Mouse (Mus musculus) kidney, postnatal 10 days (tissue): ENCODE results near the gene Borcs6.
A peak's percentile ranks its signal among the peaks of the same experiment; 100 is the strongest.
"Not testable (repeated sequence)": the region's sequence is repeated elsewhere in the genome, so short reads cannot be mapped to it uniquely, and the experiment has no call there.

Experiments used
- DNase-seq: peaks from one replicate; pipeline ENCODE4 v3.0.0; 2021; ENCODE audit warnings: mixed read lengths

Borcs6 gene

DNA sequence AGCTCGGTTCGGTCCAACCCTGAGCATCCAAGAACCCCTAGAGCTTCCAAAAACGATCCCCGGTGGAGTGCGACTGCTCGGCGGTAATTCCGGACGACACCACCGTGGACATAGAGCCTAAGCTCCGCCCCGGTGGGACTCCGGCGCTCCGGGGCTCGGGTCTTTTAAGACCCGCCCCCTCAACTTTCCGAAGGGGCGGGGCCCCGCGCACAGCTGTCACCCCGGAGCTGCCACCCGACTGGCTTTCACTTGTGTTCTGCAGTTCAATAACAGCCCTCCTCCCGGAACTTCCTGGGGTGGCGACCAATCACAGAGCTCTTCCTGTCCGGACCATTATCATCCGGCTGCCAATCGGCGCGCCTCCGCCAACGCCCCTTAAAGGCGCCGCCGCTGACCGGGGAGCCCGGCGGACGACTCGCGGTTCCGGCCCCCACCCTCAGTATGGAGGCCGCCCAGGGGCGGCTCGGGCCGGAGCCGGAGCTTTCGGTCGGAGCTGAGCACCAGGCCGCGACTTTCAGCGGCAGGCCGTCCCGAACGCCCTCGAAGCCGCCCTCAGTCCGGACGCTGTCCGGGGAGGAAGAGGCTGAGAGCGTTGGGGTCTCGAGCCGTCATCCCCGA lies at the start of gene Borcs6:
Gene Borcs6 (plus strand): TSS at position 361 of the 618 bp plus-strand sequence.
- peak; percentile 96 for DNase-seq

DNA sequence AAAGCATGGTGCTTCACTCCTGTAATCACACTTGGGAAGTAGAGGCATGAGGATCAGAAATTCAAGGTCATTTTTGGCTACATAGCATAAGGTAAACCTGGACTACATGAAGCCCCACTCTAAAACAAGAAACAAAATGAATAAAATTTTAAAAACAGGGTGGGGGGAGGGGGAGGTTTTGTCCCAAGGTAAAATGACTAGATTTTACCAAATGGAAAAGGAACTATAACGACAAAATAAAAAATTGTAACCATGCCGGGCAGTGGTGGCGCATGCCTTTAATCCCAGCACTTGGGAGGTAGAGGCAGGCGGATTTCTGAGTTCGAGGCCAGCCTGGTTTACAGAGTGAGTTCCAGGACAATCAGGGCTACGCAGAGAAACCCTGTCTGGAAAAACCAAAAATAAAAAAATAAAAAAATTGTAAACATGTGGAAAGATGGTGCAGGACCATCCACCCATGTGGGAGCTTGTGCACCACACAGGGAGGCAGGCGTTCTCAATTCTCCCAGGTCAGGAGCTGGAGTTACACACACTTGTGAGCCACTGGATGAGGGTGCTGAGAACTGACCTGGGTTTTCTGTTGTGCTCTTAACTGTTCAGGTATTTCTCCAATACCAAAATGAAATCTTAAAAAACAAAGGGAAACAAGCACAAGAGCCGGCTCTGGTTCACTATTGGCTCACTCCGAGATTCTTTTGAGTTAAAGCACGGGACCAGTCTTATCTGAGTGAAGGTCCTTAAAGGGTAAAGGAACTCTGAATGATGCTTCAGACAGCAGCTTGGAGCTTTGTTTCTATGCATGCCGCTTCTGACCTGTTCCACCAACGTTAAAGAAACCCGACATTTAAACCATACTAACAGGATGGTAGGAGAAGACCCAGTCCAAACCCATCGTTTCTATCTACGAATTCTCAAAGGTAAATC lies 48.9 kb upstream of the Borcs6 start:
- no peak for DNase-seq

- not testable (repeated sequence) for DNase-seq
Observed at GRCm38 (mm10) chr11:69011445-69011844, 48.1 kb upstream of the Borcs6 start.

GRCm38 (mm10) chr11:69012071-69012601 lies 47.4 kb upstream of the Borcs6 start:
- peak; percentile 93 for DNase-seq

DNA sequence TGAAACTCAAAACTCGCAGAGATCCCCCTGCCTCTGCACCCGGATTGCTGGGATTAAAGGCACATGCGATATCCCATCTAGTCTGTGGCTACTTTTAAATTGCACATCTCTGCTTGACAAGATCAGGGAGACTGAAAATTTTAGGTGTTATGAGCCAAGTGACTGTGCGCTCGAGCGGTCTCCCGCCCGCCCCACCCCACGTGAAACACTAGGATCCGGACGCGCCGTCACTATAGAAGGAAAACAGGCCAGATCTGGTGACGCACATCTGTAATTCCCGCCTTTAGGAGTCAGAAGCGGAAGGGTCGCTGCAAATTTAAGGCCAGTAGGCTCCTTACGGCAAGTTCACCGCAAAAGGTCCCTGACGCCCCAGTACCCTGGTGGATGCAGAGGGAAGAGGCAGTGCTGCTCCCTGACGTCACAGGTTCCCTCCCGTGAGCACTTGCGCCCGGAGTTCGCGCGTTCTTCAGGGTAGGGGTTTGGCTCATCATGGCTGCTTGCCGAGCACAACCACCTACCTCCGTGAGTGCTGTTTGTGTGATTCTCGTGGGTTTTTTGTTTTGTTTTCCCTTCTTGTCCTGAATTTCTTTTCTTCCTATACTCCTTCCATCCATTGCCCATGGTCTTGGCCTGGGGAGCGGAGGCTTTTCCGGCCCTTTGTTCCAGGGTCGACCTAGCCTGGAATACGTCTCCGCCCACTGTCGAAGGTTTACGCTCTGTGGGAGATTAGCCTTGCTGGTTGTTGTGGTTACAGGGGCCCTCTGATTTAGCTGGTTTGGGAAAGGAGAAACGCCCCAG lies 43.7 kb upstream of the Borcs6 start, which contains the start of gene Ctc1:
Gene Ctc1 (plus strand): TSS at position 268 of the 798 bp plus-strand sequence.
- DNase-seq: peak; percentile 94

- no peak for DNase-seq
Observed at GRCm38 (mm10) chr11:69016755-69017154, 42.8 kb upstream of the Borcs6 start.

DNA sequence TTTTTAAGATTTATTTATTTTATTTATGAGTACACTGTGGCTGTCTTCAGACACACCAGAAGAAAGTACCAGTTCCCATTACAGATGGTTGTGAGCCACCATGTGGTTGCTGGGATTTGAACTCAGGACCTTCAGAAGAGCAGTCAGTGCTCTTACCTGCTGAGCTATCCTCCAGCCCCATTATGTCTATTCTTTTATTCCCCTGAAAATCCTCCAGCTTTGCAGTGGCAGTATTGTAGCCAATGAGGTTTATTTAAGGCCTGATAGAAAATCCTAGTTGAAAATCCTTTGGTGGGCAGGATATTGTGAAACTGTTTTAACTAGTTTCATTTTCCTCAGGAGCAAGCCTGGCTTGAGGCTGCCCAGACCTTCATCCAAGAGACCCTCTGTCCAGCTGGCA lies 38.8 kb upstream of the Borcs6 start:
- DNase-seq: no peak

GRCm38 (mm10) chr11:69026562-69026961 lies 33.0 kb upstream of the Borcs6 start:
- DNase-seq: no peak

DNA sequence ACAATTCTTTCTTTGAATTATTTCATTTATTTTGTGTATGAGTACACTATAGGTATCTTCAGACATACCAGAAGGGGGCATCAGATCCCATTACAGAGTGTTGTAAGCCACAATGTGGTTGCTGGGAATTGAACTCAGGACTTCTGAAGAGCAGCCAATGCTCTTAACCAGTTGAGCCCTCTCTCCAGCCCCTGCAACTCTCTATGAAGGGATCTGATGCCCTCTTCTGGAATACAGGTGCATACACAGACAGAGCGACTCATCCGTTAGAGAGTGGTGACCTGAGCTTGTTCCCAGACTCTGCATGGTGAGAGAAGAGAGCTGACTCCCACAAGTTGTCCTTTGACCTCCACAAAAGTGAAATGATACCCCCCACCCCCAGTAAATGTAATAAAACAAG lies 30.7 kb upstream of the Borcs6 start:
- no peak for DNase-seq

GRCm38 (mm10) chr11:69033552-69033951 lies 26.0 kb upstream of the Borcs6 start:
- DNase-seq: no peak

DNA sequence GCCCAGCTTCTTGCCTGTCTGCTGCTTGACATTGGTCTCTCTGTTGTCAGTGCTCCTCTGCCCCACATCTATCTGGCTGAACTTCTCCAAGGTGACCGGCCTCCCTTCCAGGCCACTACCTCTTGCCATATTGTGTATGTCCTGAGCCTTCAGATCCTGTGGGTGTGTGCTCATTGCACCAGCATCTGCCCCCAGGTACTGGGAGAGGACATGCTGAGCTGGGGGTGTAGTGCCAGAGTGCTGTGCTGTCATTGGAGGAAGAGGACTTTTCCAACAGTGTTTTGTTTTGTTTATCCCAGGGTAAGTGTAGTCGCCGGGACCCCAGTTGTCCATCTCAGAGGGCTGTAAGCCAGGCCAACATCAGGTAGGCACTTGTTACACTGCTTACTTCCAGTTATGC lies 24.9 kb upstream of the Borcs6 start:
- no peak for DNase-seq

DNA sequence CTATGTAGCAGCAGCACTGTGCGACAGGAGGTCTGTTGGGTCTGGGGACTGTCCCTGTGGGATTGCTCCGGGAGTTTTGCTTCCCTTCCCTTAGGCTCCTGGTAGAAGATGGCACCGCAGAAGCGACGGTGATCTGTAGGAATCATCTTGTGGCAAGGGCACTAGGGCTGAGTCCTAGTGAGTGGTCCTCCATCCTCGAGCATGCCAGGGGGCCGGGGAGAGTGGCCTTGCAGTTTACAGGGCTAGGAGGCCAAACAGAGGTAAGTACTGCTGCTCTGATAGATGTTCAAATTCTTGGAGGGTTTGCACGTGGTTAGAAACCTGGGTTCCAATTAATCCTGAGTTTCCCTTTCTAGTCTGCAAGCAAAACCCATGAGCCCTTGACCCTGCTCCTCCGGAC lies 24.1 kb upstream of the Borcs6 start:
- no peak for DNase-seq

DNA sequence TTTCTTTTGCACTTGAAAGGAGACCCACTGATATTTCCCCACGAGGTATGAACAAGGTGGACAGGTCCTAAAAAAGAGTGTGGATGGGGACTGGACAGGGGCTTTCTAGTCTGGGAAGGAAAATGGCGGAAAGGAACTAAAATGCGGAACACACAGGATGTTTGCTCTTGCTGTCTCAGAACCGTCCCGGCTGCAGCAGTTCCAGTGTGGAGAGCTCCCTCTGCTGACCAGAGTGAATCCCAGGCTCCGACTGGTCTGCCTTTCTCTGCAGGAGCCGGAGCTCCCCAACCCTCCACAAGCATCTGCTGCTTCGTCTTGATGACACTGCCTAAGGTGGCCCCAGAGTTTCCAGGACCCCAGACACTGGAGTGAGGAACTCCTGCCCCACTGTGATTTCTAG lies 23.7 kb upstream of the Borcs6 start:
- DNase-seq: peak; percentile 91

DNA sequence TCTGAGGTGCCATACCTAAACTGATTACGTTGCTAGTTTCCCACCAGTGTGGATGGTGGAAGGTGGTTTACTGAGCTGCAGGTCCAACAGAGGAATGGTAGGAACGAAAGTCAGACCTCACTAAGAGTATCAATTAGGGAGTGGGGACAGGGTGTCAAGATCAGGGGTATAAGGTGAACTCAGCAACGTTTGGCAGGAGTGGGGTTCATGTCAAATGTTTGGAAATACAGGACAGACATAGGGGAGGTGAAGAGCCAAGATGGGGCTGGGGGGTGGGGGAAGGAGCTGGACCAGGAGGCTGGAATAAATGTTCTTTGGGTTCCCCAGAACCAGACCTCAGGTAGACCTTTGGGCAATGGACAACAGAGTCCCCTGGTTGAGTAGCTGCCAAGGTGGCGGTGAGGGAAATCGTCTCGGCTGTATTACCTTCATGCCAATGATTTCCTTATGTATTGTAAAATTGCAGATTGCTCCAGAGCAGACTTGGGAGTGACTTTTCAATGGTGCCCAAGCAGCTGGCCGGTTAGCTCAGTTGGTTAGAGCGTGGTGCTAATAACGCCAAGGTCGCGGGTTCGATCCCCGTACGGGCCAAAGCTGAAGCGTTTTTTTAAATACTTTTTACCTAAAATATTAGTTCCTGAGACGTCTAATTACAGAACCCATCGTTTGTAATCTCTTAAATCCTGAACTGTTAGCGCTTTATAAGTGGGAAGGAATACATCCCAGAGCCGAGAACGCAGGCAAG lies 22.9 kb upstream of the Borcs6 start:
- DNase-seq: peak; percentile 88

DNA sequence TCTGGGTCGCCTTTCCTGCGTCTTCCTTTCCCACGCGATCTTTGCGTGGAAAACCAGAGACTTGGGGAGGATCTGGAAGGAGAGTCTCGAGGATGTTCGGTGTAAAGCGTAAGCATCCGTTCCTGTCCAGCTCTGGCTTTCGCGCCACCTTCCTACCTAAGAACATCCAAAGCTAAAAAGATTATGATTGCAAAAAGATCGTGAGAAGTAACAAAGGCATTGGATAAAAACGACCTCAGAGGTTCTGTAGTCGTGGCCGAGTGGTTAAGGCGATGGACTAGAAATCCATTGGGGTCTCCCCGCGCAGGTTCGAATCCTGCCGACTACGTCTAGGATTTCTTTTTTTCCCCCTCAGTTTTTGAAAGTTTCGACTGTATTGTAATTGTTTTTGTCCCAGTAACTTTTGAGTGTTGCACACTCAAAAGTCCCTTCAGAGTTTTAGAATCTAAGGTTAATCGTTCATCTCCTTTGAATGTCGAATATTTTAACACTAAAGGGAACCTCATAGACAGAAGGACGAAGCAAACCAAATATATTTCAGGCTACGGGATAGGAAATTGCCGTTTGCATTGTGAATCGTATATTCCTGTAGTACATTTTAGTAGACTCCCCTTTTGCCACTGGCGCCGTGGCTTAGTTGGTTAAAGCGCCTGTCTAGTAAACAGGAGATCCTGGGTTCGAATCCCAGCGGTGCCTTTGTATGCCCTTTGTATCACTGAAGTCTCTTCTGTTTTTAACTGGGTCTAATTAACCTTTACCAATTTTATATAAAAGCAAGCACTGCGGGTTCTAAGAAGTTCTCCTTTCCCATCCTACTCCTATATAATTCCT lies 22.1 kb upstream of the Borcs6 start:
- peak; percentile 87 for DNase-seq

GRCm38 (mm10) chr11:69038173-69038572 lies 21.3 kb upstream of the Borcs6 start:
- no peak for DNase-seq

GRCm38 (mm10) chr11:69045531-69046394 lies 13.8 kb upstream of the Borcs6 start, which contains the start of gene Aurkb:
Gene Aurkb, plus strand, starts transcription at chr11:69045647.
- peak; percentile 93 for DNase-seq

GRCm38 (mm10) chr11:69046395-69046774 lies 13.1 kb upstream of the Borcs6 start:
- no peak for DNase-seq

GRCm38 (mm10) chr11:69047592-69047991 lies 11.9 kb upstream of the Borcs6 start:
- DNase-seq: no peak

DNA sequence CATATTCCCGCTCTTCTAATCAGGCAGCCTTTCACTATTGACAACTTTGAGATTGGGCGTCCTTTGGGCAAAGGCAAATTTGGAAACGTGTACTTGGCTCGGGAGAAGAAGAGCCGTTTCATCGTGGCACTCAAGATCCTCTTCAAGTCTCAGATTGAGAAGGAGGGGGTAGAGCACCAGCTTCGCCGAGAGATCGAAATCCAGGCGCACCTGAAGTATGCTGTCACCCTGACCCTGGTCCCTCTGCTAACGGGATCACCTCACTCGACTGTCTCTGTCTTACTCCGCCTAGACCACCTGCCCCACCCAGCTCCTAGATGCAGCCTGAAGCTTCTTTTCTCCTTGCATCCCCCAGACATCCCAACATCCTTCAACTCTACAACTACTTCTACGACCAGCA lies 11.4 kb upstream of the Borcs6 start:
- no peak for DNase-seq
